Mouse (Mus musculus) frontal cortex, postnatal 36 days (tissue): Measurements from ENCODE around the gene Zfp639.
A peak's percentile ranks its signal among the peaks of the same experiment; 100 is the strongest.

Experiments
- DNase-seq, 2 experiments: peaks; one replicate each; pipeline ENCODE4 v3.0.0; 2022; ENCODE audit warnings: low spot score in 2 of 2

The Zfp639 gene

DNA sequence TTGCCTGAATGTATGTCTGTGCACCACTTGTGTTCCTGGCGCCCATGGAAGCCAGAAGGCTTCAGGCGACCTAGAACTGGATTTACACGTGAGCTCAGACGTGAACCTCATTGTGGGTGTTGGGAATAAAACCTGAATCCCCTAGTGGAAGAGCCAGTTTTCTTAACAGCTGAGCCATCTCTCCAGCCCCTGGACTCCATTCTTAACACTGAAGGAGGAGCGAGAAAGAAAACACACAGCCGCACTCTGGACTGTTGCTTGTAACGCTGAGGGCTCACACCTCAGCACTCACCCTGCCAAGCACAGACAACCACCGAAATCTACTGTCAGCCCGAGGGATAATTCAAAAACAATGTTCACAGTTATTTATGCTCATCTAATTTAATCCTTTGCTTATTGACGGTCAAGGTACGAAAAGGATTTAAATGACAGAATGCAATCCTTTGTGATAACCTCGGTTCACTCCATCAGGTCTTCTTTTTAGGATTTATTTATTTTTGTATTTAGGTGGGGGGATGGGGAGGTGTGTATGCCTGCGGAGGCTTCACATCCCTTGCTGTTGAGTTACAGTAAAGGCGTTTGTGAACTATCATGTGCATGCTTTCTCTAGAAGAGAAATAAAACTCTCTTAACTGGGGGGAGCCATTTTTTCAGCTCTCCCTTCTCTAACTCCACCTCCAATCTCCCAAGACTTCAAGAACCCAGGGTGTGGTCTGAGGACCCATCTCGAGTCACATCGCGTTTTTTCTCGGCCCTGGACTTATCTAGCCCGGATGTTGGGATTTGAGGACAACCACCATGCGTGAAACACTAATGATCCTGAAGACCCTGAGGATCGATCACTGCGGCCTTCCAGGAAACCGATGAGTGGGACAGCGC lies at the start of gene Zfp639:
Gene Zfp639 (plus strand): TSS at position 764 of the 879 bp plus-strand sequence.
- DNase-seq: peak in 1 of 2 experiments; percentile 15

GRCm38 (mm10) chr3:32467321-32467720 lies 42.7 kb upstream of the Zfp639 start:
- no peak for DNase-seq

DNA sequence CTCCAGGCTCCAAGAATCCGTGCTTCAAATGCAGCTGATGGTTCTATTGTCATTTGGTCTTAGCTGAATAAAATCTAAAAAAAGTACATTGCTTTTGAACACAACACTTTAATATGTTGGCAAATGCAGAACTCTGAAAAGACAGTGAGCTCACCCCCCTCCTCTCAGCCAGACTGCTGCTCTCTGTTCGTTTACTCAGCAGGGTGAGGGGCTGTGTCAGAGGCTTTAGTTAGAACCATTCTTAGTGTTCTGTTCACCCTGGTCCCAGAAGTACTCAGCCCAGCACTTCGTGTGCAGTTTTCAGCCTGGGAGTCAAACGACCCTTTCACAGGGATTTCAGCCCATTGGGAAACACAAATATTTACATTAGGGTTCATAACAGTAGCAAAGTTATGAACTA lies 41.6 kb upstream of the Zfp639 start:
- DNase-seq: no peak

- DNase-seq: no peak
Measured at GRCm38 (mm10) chr3:32470449-32470848, 39.6 kb upstream of the Zfp639 start.

DNA sequence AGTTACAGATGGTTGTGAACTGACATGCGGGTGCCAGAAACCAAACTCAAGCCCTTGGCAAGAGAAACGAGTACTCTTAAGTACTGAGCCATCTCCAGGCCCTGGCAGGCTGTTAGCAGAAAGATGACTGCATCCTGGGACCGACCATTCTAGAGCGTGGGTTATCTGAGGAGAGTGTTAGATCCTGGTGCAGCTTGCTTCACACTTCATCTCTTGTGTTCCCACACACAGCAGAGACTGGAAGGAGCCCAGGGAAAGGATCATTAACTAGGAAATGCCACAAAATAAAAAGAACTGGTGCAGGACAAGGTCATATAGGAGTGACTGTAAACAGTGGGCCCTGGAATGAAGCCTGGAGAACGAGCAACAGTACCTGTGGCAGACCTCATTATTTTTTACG lies 39.0 kb upstream of the Zfp639 start:
- peak; percentile 39 to 61 for DNase-seq

- DNase-seq: no peak
Measured at GRCm38 (mm10) chr3:32472191-32472900, 37.7 kb upstream of the Zfp639 start.

GRCm38 (mm10) chr3:32473184-32473583 lies 36.9 kb upstream of the Zfp639 start:
- DNase-seq: no peak

DNA sequence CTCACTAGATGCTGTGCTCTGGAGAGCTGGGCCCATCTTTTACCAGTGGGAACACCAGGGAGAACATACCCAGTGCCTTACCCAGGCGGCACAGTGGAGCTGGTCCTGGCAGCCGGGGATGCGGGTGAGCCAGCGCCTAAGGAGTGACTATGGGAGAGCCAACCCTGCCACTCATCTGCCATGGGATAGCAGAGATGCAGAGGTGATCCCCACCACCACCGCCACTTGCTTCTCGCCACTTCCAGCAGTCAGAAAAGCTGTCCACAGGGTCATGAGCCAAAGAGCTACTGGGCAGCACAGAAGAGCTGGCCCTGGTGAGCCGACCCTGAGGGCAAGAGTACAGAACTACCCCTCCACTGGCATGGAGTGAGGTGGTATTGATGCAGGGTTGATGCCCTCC lies 30.1 kb upstream of the Zfp639 start:
- no peak for DNase-seq

- no peak for DNase-seq
Measured at GRCm38 (mm10) chr3:32483035-32483434, 27.0 kb upstream of the Zfp639 start.

DNA sequence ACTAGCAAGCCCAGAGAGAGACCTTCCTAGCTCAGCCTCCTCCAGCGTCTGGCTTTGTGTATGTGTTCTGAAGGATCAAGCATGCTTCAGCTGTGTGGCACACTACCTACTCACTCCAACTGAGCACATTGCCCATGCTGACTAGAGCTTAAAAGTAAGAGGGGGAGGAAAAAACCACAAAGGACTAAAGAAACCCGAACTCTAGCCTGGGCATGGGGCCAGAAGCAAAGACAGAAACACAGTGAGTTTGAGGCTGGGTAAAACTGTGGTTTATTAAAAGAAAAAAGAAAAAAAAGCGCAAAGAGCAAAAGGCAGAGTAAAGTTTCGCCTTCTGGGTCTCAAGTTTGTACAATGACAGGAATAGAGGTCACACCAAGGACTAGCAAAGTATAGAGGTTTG lies 23.5 kb upstream of the Zfp639 start:
- DNase-seq: no peak

- no peak for DNase-seq
Measured at GRCm38 (mm10) chr3:32488172-32488571, 21.9 kb upstream of the Zfp639 start.

DNA sequence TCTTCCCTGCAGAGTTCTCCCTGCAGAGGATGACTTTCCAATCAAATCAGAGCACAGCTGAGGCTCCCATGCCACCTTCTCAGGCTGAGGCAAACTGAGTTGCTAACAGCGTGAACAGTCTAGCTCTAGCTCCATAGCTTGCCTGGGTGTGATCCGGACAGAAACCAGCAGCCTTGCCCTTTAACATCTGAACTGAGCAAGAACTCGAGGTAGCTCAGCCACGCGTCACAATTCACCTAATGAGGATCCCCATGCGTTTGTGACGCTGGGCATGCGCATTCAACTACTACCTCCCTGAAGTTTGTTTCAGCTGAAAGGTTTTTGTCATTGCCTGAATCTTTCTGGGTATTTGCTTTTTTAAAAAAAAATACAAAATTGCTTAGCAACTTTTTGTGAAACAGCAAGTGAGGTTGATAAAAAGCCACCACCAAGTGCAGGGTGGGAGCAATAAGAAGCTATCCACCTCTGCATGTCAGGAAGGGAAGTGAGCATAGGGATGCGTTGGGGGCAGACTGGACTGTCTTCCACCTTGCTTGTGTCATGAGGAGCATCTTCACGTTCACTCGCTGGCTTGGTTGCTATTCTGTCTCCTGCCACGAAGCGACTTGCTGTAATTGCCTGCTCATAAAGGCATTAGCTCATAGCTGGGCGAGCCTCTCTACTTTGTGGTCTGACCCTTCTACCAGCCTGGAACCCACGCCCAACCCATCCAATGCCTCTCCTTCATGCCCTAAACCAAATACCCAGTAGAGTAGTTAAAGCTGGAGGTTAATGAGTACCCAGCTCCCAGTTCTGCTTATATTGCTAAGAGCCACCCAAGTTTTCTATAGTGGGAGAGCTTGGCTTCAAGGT lies 19.8 kb upstream of the Zfp639 start:
- no peak for DNase-seq

GRCm38 (mm10) chr3:32490928-32491315 lies 19.1 kb upstream of the Zfp639 start:
- no peak for DNase-seq

- DNase-seq: no peak
Measured at GRCm38 (mm10) chr3:32492097-32493090, 17.7 kb upstream of the Zfp639 start, which contains the start of gene Kcnmb3. Gene Kcnmb3 (minus strand): TSS chr3:32492231.

DNA sequence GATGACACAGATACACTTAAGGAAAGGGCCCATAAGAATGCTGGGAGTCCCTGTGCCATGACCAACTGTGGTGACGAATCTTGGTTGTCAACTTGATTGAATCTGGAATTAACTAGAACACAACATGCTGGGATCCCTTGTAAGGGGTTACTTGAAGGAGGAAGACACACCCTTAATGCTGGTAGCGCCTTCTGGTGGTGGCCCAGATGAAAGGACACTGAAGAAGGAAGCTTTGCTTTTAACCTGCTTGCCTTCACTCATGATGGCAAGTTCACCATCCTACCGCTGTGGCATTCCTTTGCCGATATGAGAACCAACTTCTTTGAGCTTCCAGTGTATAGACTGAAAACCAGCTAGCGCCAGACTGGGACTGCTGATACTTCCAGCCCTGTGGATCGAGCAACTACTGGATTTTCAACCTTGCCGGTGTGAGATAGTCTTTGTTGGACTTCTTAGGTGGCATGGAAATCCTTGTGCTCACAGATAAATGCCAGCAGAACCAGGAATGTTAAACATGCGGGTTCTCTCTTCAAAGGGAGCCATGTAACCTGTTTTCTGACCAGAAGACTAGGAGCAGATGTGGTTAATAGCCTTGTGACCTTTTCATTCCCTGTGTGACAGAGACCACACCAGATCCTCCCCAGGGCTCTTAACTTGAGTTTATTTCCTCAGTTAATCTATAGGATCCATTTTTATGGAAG lies 15.5 kb upstream of the Zfp639 start:
- no peak for DNase-seq

GRCm38 (mm10) chr3:32495088-32495770 lies 14.8 kb upstream of the Zfp639 start:
- DNase-seq: no peak

GRCm38 (mm10) chr3:32495856-32496710 lies 14.0 kb upstream of the Zfp639 start:
- no peak for DNase-seq

DNA sequence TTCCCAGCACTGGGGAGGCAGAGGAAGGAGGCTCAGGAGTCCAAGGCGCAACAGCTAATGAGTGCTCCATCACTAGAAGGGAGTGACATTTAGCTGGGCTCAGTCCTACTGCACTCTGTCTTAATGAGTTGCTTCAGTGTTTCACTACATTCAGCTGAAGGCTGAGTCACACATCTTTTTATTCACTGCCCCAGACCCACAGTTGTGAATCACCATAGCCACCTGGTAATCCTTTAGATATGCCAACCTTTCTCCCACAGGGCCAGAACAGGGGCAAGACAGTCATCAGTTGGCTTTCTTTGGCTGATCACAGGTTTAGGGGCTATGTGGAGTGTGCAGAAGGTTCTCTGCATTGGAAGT lies 13.4 kb upstream of the Zfp639 start:
- no peak for DNase-seq

GRCm38 (mm10) chr3:32500346-32500745 lies 9.7 kb upstream of the Zfp639 start:
- no peak for DNase-seq
